Mouse (Mus musculus) cerebellum, adult 2 months (tissue): ENCODE data around the gene Gm45808.

Experiments used
- CTCF ChIP-seq: fragments of 200-500 bp; IDR thresholded peaks from 2 replicates; pipeline ENCODE4 v1.5.1; 2011; ENCODE audit warnings: low read depth, mild to moderate bottlenecking, control low read depth, low read length, moderate library complexity, borderline replicate concordance; ENCODE audit not compliant: insufficient read depth
- POLR2A ChIP-seq: fragments of 200-500 bp; IDR thresholded peaks from 2 replicates; pipeline ENCODE4 v1.6.1; 2011; ENCODE audit warnings: low read length, control low read depth, borderline replicate concordance; ENCODE audit not compliant: insufficient read depth

GRCm38 (mm10) chr7:45434203-45435015 is 52.2 kb downstream of the Gm45808 start, which contains the start of gene Gys1:
- TF ChIP-seq POLR2A (peak; percentile 70; the same call in 1 of the 2 replicates), CTCF (peak; percentile 88)
